23 mouse cellular contexts compared by ENCODE assay signal in genomic region chr14:79690068-79690844, GRCm38 (mm10). TPM values are rescaled to one million over a fixed set of nuclear protein-coding genes. Genes with fewer than 3 reads are reported as not detected.
DNase-seq lines count a peak whose midpoint lies in the region; ATAC-seq lines count a peak whose summit lies in the region.
"Had no signal": no experiment of that assay in that cellular context is flagged by ENCODE, and none has a peak within 500 bp of the region (broad histone marks: within the 10 kb centered on the region; RNA-seq: fewer than 3 reads in every experiment).

No protein-coding gene starts in this region.

- peak; percentile 25 for DNase-seq in heart, adult 8-10 months (ENCODE audit: low spot score)
- DNase-seq in heart, postnatal 4 days: no peak
- peak; percentile 8 for DNase-seq in kidney, postnatal 10 days
- DNase-seq in kidney, adult 11 months: no peak
- DNase-seq in skeletal muscle tissue, adult 2 months (ENCODE audit: low read depth, low spot score): peak; percentile 46
- DNase-seq: adrenal gland, adult 8-10 months; adrenal gland, postnatal 25 days; cerebellum, adult 11-12 months; cerebellum, adult 8-10 months; cerebellum, postnatal 10 days; cerebellum, postnatal 36 days; embryo, embryonic 11 days; gastrocnemius, postnatal 10 days; gastrocnemius, postnatal 36 days; kidney, adult 18-20 months had no signal

- ATAC-seq in frontal cortex, adult (ENCODE audit: low TSS enrichment): no peak
- ATAC-seq: activated CD4-positive, CD25-positive, alpha-beta regulatory T cell, adult 4 months; CD4-positive, CD25-positive, alpha-beta regulatory T cell, adult 4 months; forebrain, embryonic 15.5 days; hindbrain, embryonic 16.5 days; intestine, embryonic 15.5 days had no signal

RNA-seq across cellular contexts. Expression of gene Cnmd, which starts 28.3 kb away (rescaled TPM):
- 1 to 10 TPM; 3.6 to 5.6 (median 4.0) TPM for total RNA-seq in heart, adult 8-10 months (2022)
- total RNA-seq in heart, postnatal 4 days (2021): under 1 TPM in 1 of 2 experiments, not detected in 1; 0.43 TPM
- total RNA-seq: ES-E14; granulocyte monocyte progenitor cell, adult 5-6 weeks had no signal

Comparison
In these comparisons a context has a peak if more than half of its experiments do, and no peak if none do; other contexts are left out.
1. DNase-seq: peak in heart, adult 8-10 months (single experiment), kidney, postnatal 10 days (single experiment) and skeletal muscle tissue, adult 2 months (single experiment); none in heart, postnatal 4 days (single experiment) and kidney, adult 11 months (single experiment).